9 mouse cellular contexts compared by ENCODE assay signal in genomic region chr10:40025560-40025959, GRCm38 (mm10). TPM values are rescaled to one million over a fixed set of nuclear protein-coding genes. Genes with fewer than 3 reads are reported as not detected.
A peak's percentile ranks its signal among the peaks of the same experiment; 100 is the strongest.
DNase-seq lines count a peak whose midpoint lies in the region; ATAC-seq and TF ChIP-seq lines count a peak whose summit lies in the region.
"Had no signal": no experiment of that assay in that cellular context is flagged by ENCODE, and none has a peak within 500 bp of the region (broad histone marks: within the 10 kb centered on the region; RNA-seq: fewer than 3 reads in every experiment).

No protein-coding gene starts in this region.

- no peak for TF ChIP-seq EP300 in liver, embryonic 14.5 days (IDR thresholded peaks at IDR 0.05; ENCODE audit: low read depth)

- peak overlapping the region; percentile 73 for H3K4me3 ChIP-seq in gastrocnemius, adult 2 months
- H3K4me3 ChIP-seq in neural tube, embryonic 11.5 days (ENCODE audit: low read depth, low read length), result peak overlapping the region; percentile 60
- H3K4me3 ChIP-seq in liver, embryonic 14.5 days (ENCODE audit: insufficient read depth in 1 of 2, low read depth in 2 of 2, low read length in 2 of 2), result no peak overlapping the region

- peak overlapping the region; percentile 90 for H3K27ac ChIP-seq in gastrocnemius, adult 2 months
- H3K27ac ChIP-seq in neural tube, embryonic 11.5 days (ENCODE audit: low read depth, low read length), result no peak overlapping the region
- H3K27ac ChIP-seq in liver, embryonic 14.5 days, result no peak overlapping the region

- H3K4me2 ChIP-seq in neural tube, embryonic 11.5 days (ENCODE audit: low read depth), result peak overlapping the region; percentile 93
- peak overlapping the region; percentile 66 for H3K4me2 ChIP-seq in liver, embryonic 14.5 days (ENCODE audit: low read depth)

- H3K36me3 ChIP-seq in neural tube, embryonic 11.5 days (ENCODE audit: control insufficient read depth, insufficient read depth, low read length), result no peaks in the 10 kb centered on the region
- no peaks in the 10 kb centered on the region for H3K36me3 ChIP-seq in liver, embryonic 14.5 days (replicated peaks; ENCODE audit: control insufficient read depth, insufficient read depth, low read depth)

- intact Hi-C loops in gastrocnemius, adult 2 months (cut with DNase I), result no loop called here

- WGBS in neural tube, embryonic 11.5 days, result 76% methylated on average over 8 of the region's 8 CpGs
- 58% methylated on average over 8 of the region's 8 CpGs for WGBS in liver, embryonic 14.5 days (ENCODE audit: insufficient replicate concordance)

- H3K4me1 ChIP-seq in neural tube, embryonic 11.5 days (ENCODE audit: control insufficient read depth, insufficient read depth, low read length), result no peaks in the 10 kb centered on the region
- peaks cover 0 to 2% of the 10 kb centered on the region in 2 experiments; a peak in 1 of 4 replicates for H3K4me1 ChIP-seq in liver, embryonic 14.5 days (replicated peaks; ENCODE audit: control insufficient read depth in 2 of 2, insufficient read depth in 2 of 2, low read length in 1 of 2)

- no peak overlapping the region for H3K9ac ChIP-seq in neural tube, embryonic 11.5 days (ENCODE audit: low read length)
- no peak overlapping the region for H3K9ac ChIP-seq in liver, embryonic 14.5 days (replicated peaks)

- no peak for ATAC-seq in neural tube, embryonic 11.5 days (ENCODE audit: insufficient read depth, low FRiP score, low TSS enrichment)
- ATAC-seq in liver, embryonic 14.5 days (ENCODE audit: insufficient read depth), result 0 out of 2 replicates have a peak, but pooled peaks have one; percentile 15

- DNase-seq in gastrocnemius, adult 2 months, result no peak
- DNase-seq in gastrocnemius, adult 18-20 months (ENCODE audit: low spot score), result no peak
- DNase-seq in neural tube, embryonic 11.5 days (ENCODE audit: low spot score), result no peak
- DNase-seq in neural tube, embryonic 10.5 days (ENCODE audit: extremely low spot score, low spot score), result no peak
- DNase-seq in liver, embryonic 14.5 days (ENCODE audit: low read depth in 3 of 3, low spot score in 3 of 3), result no peak
- DNase-seq in embryo, embryonic 10.5 days (ENCODE audit: low spot score), result no peak
- no peak for DNase-seq in cerebellum, adult 11-12 months
- DNase-seq in adrenal gland, postnatal 4 days (ENCODE audit: low spot score in 2 of 2), result no peak

- H3K9me3 ChIP-seq in neural tube, embryonic 11.5 days (ENCODE audit: control insufficient read depth, low read length), result no peaks in the 10 kb centered on the region
- H3K9me3 ChIP-seq in liver, embryonic 14.5 days (ENCODE audit: control insufficient read depth, low read length), result no peaks in the 10 kb centered on the region

- no peaks in the 10 kb centered on the region for H3K27me3 ChIP-seq in neural tube, embryonic 11.5 days (ENCODE audit: control insufficient read depth, insufficient read depth, low read length)
- peaks cover 17% of the 10 kb centered on the region for H3K27me3 ChIP-seq in liver, embryonic 14.5 days (ENCODE audit: control insufficient read depth, insufficient read depth, low read length)

- no peak for TF ChIP-seq CTCF in gastrocnemius, adult 2 months (IDR thresholded peaks at IDR 0.05)
- no peak for TF ChIP-seq CTCF in liver, embryonic 14.5 days (IDR thresholded peaks at IDR 0.05; ENCODE audit: low read depth)

RNA-seq across cellular contexts. Expression of gene Mfsd4b1, which starts 0.5 kb away (rescaled TPM):
- 1 to 10 TPM; 2.6 to 3.5 TPM for total RNA-seq in gastrocnemius, adult 2 months (2021)
- 1 to 10 TPM; 2.0 to 2.2 TPM for total RNA-seq in gastrocnemius, adult 18-20 months (2021)
- polyA plus RNA-seq in neural tube, embryonic 11.5 days (2014; fragmentation: Nextera tagmentation; extraction: Ambion mirVana), result not detected in 2 replicates
- polyA plus RNA-seq in liver, embryonic 14.5 days (2012; rRNA removed), result 0.22 and 0.41 TPM in 2 replicates
- polyA plus RNA-seq in liver, embryonic 14.5 days (2014; fragmentation: Nextera tagmentation; extraction: Ambion mirVana), result 0.34 and 0.60 TPM in 2 replicates
- 1 to 10 TPM; 1.7 to 2.8 TPM for total RNA-seq in adrenal gland, postnatal 4 days (2021)
- polyA plus RNA-seq: activated CD4-positive, CD25-positive, alpha-beta regulatory T cell, adult 4 months had no signal

RNA-seq across cellular contexts. Expression of gene Mfsd4b5, which starts 39.1 kb away (rescaled TPM):
- 1 to 10 TPM in 1 of 2 experiments, under 1 TPM in 1; 0.26 to 1.2 TPM for total RNA-seq in gastrocnemius, adult 2 months (2021)
- under 1 TPM; 0.36 to 0.62 TPM for total RNA-seq in gastrocnemius, adult 18-20 months (2021)
- polyA plus RNA-seq in neural tube, embryonic 11.5 days (2014; fragmentation: Nextera tagmentation; extraction: Ambion mirVana), result 0.08 and 0.22 TPM in 2 replicates
- polyA plus RNA-seq in liver, embryonic 14.5 days (2012; rRNA removed), result 0.09 and 0.15 TPM in 2 replicates
- polyA plus RNA-seq in liver, embryonic 14.5 days (2014; fragmentation: Nextera tagmentation; extraction: Ambion mirVana), result 0.04 TPM in 1 of 2 replicates, not detected in the other
- total RNA-seq in adrenal gland, postnatal 4 days (2021), result 1 to 10 TPM; 1.8 to 7.8 TPM

Comparison
In these comparisons a context has a peak if more than half of its experiments do, and no peak if none do; other contexts are left out.
1. H3K4me3 ChIP-seq: peak in gastrocnemius, adult 2 months (single experiment) and neural tube, embryonic 11.5 days (single experiment); none in liver, embryonic 14.5 days (0 of 2).